Mouse (Mus musculus): ENCODE data around the gene Mia.

- TF ChIP-seq CTCF (IDR thresholded peaks at IDR 0.05; ENCODE audit: borderline replicate concordance, insufficient read depth, low read length) (no peak), POLR2A (IDR thresholded peaks at IDR 0.05; ENCODE audit: low read depth, low read length) (no peak)
Measured at GRCm38 (mm10) chr7:27133156-27133555, 47.8 kb downstream of the Mia start.
